In the genomic region with DNA sequence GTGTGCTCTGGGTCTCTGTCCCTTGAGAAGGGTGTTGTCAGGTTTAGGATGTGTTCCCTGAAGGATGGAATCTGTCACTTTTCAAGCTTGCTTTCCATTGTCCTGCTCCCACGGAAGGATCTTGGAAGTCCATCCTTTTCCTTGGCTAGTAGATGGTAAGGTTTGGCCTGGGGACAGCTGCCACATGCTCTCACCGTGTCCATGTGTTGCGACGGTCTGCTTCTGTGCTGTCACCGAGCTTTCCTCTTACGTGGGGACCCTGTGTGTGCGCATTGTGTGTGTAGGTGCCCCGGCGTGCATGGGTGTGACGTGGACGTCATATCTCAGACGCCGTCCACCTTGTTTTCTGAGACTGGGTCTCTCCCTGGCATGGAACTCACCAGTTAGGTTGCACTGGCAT, we compare ENCODE assay signal across 16 mouse cellular contexts. TPM values are rescaled to one million over a fixed set of nuclear protein-coding genes. Genes with fewer than 3 reads are reported as not detected.
A peak's percentile ranks its signal among the peaks of the same experiment; 100 is the strongest.
DNase-seq lines count a peak whose midpoint lies in the region; ATAC-seq and TF ChIP-seq lines count a peak whose summit lies in the region.
"Had no signal": no experiment of that assay in that cellular context is flagged by ENCODE, and none has a peak within 500 bp of the region (broad histone marks: within the 10 kb centered on the region; RNA-seq: fewer than 3 reads in every experiment).

No protein-coding gene starts in this region.

- intact Hi-C loops in left cerebral cortex, adult 2 months (cut with DNase I), result no loop called here

- 0 out of 2 replicates have a peak overlapping the region, but pooled peaks have one; percentile 28 for H3K27ac ChIP-seq in left cerebral cortex, adult 2 months
- peak overlapping the region; percentile 51; the same call in 1 of the 2 replicates for H3K27ac ChIP-seq in limb, embryonic 12.5 days
- H3K27ac ChIP-seq: gastrocnemius, adult 2 months; hindbrain, embryonic 13.5 days; liver, embryonic 14.5 days had no signal

- H3K4me2 ChIP-seq in limb, embryonic 12.5 days, result no peak overlapping the region
- H3K4me2 ChIP-seq: hindbrain, embryonic 13.5 days had no signal

- no peak for TF ChIP-seq CTCF in left cerebral cortex, adult 2 months (IDR thresholded peaks at IDR 0.05)

- peaks cover 21% of the 10 kb centered on the region for H3K4me1 ChIP-seq in limb, embryonic 12.5 days (replicated peaks)

- H3K27me3 ChIP-seq in limb, embryonic 12.5 days, result no peaks in the 10 kb centered on the region
- H3K27me3 ChIP-seq: hindbrain, embryonic 13.5 days had no signal

- H3K9ac ChIP-seq in limb, embryonic 12.5 days (replicated peaks), result no peak overlapping the region
- H3K9ac ChIP-seq: hindbrain, embryonic 13.5 days; liver, embryonic 14.5 days had no signal

- H3K4me3 ChIP-seq in left cerebral cortex, adult 2 months, result no peak overlapping the region
- H3K4me3 ChIP-seq in limb, embryonic 12.5 days (replicated peaks), result no peak overlapping the region
- H3K4me3 ChIP-seq: gastrocnemius, adult 2 months; hindbrain, embryonic 13.5 days had no signal

- no peak for ATAC-seq in limb, embryonic 12.5 days (ENCODE audit: insufficient number of reproducible peaks, insufficient read depth, low FRiP score, low TSS enrichment, low read depth)
- ATAC-seq: intestine, postnatal 0 days; midbrain, embryonic 16.5 days had no signal

- 90% methylated on average over 13 of the region's 13 CpGs for WGBS in limb, embryonic 12.5 days

- no peaks in the 10 kb centered on the region for H3K36me3 ChIP-seq in limb, embryonic 12.5 days
- H3K36me3 ChIP-seq: hindbrain, embryonic 13.5 days had no signal

- no peaks in the 10 kb centered on the region for H3K9me3 ChIP-seq in limb, embryonic 12.5 days
- H3K9me3 ChIP-seq: hindbrain, embryonic 13.5 days had no signal

- DNase-seq in cerebellum, adult 9-10 months, result peak; percentile 65
- DNase-seq in cerebellum, adult 8-10 months, result no peak
- DNase-seq in left cerebral cortex, adult 2 months (ENCODE audit: extremely low spot score in 1 of 2, low spot score in 2 of 2), result no peak
- no peak for DNase-seq in left cerebral cortex, adult 18-20 months (ENCODE audit: low spot score in 2 of 2)
- peak; percentile 56 to 64 for DNase-seq in cerebellum, postnatal 14 days
- DNase-seq in gastrocnemius, adult 8-10 months (ENCODE audit: low spot score in 2 of 2), result no peak
- DNase-seq in layer of hippocampus, adult 18-20 months (ENCODE audit: low spot score in 2 of 2), result no peak
- DNase-seq: adrenal gland, postnatal 14 days; gastrocnemius, adult 2 months; kidney, postnatal 10 days; thymus, postnatal 25 days had no signal

RNA-seq across cellular contexts. Expression of gene Tspan5, which starts 19.5 kb away (rescaled TPM):
- 100 to 1,000 TPM; 242 to 281 TPM for total RNA-seq in left cerebral cortex, adult 2 months (2021)
- 100 to 1,000 TPM; 256 to 284 TPM for total RNA-seq in left cerebral cortex, adult 18-20 months (2021)
- 25.6 and 29.0 TPM in 2 replicates for polyA plus RNA-seq in limb, embryonic 12.5 days (2016; fragmentation: Nextera tagmentation; extraction: Ambion mirVana)
- total RNA-seq in gastrocnemius, adult 8-10 months (2022), result 1 to 10 TPM; 1.1 to 2.0 (median 1.7) TPM
- total RNA-seq in layer of hippocampus, adult 18-20 months (2021), result 100 to 1,000 TPM; 197 to 205 TPM

Comparison
In these comparisons a context has a peak if more than half of its experiments do, and no peak if none do; other contexts are left out.
1. DNase-seq: peak in cerebellum, adult 9-10 months (single experiment) and cerebellum, postnatal 14 days (2 of 2); none in cerebellum, adult 8-10 months (single experiment), left cerebral cortex, adult 2 months (0 of 2), left cerebral cortex, adult 18-20 months (0 of 2), gastrocnemius, adult 8-10 months (0 of 2) and layer of hippocampus, adult 18-20 months (0 of 2).
2. RNA of gene Tspan5, which starts 19.5 kb away (total RNA-seq): 256 to 284 TPM in left cerebral cortex, adult 18-20 months, 242 to 281 TPM in left cerebral cortex, adult 2 months and 197 to 205 TPM in layer of hippocampus, adult 18-20 months; 1.1 to 2.0 TPM in gastrocnemius, adult 8-10 months; every median in the first group is over 10 times any median in the second.